Mouse (Mus musculus): ENCODE data around the gene Lmntd1.

DNA sequence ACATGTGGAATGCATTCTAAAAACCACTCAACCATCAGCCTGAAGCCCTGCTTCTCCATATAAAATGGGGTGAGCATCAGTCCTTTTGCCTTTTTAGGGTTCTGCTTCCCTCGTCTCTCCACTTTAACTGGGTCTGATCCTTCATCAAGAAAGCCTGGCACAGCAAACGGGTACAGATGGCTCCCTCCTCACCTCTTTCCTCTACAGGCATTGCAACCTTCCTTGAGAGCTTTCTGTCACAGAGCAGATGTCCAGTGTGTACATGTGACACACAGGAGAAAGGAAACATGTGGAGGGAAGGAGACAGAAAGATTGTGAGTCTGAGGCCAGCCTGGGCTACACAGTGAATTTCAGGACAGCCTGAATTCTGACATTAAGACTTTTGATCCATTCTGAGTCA is 125.9 kb downstream of the Lmntd1 start:
- TF ChIP-seq POLR2A (IDR thresholded peaks at IDR 0.05; ENCODE audit: low read depth, low read length) (no peak), ELF1 (IDR thresholded peaks at IDR 0.05; ENCODE audit: low read depth, low read length) (no peak), CTCF (conservative IDR thresholded peaks at IDR 0.05 in 1 of 2, IDR thresholded peaks at IDR 0.05 in 1 of 2; ENCODE audit: low read depth in 2 of 2, low read length in 2 of 2) (no peak), POLR2AphosphoS2 (IDR thresholded peaks at IDR 0.05; ENCODE audit: low read depth, low read length) (no peak), KAT2A (IDR thresholded peaks at IDR 0.05; ENCODE audit: insufficient replicate concordance, low read length) (no peak), MAZ (IDR thresholded peaks at IDR 0.05; ENCODE audit: low read depth, low read length) (no peak), JUND (conservative IDR thresholded peaks at IDR 0.05; ENCODE audit: low read depth, low read length) (no peak), GABPA (IDR thresholded peaks at IDR 0.05; ENCODE audit: insufficient replicate concordance, low read depth, low read length) (no peak), TCF12 (IDR thresholded peaks at IDR 0.05; ENCODE audit: low read depth, low read length) (no peak)

Measured in CH12.LX (cell line).